Mouse (Mus musculus) hindbrain, embryonic 13.5 days (tissue): Measurements from ENCODE around the gene Amy1. TPM values are rescaled to one million over a fixed set of nuclear protein-coding genes. Genes with fewer than 3 reads are reported as not detected.
"Not testable (repeated sequence)": the region's sequence is repeated elsewhere in the genome, so short reads cannot be mapped to it uniquely, and the experiment has no call there.

Source experiments
- ATAC-seq: fragments of 200-750 bp; cut with Nextera tagmentation; 2 replicates; pipeline ENCODE4 v1.8.0; 2017; ENCODE audit warnings: moderate TSS enrichment; ENCODE audit not compliant: low FRiP score
- H3K27ac ChIP-seq: fragments of 300-500 bp; sonication (generic); 2 replicates; pipeline ENCODE4 v1.5.1; 2015; ENCODE audit warnings: inconsistent platforms, mild to moderate bottlenecking, moderate library complexity
- H3K27me3 ChIP-seq: fragments of 300-500 bp; sonication (generic); 2 replicates; pipeline ENCODE4 v1.6.1; 2015; ENCODE audit warnings: mild to moderate bottlenecking, inconsistent platforms
- H3K36me3 ChIP-seq: fragments of 300-500 bp; sonication (generic); 2 replicates; pipeline ENCODE4 v1.6.1; 2015; ENCODE audit warnings: mild to moderate bottlenecking, inconsistent platforms
- H3K4me1 ChIP-seq: fragments of 300-500 bp; sonication (generic); replicated peaks from 2 replicates; pipeline ENCODE4 v1.6.1; 2015; ENCODE audit warnings: inconsistent platforms
- H3K4me2 ChIP-seq: fragments of 300-500 bp; sonication (generic); 2 replicates; pipeline ENCODE4 v1.6.1; 2015; ENCODE audit warnings: inconsistent platforms, mild to moderate bottlenecking, moderate library complexity
- H3K4me3 ChIP-seq: fragments of 300-500 bp; sonication (generic); 2 replicates; pipeline ENCODE4 v1.5.1; 2015; ENCODE audit warnings: mild to moderate bottlenecking, inconsistent platforms
- H3K9ac ChIP-seq: fragments of 300-500 bp; sonication (generic); 2 replicates; pipeline ENCODE4 v1.6.1; 2015; ENCODE audit warnings: mild to moderate bottlenecking, inconsistent platforms
- H3K9me3 ChIP-seq: fragments of 300-500 bp; sonication (generic); 2 replicates; pipeline ENCODE4 v1.6.1; 2016; ENCODE audit warnings: inconsistent platforms
- WGBS: fragments of 180-500 bp; shearing (Covaris S2); methylation state at CpG from one replicate; pipeline ENCODE4 v1.1.7; 2015; 5-methylcytosine and 5-hydroxymethylcytosine counted together
- polyA plus RNA-seq: library from polyadenylated mRNA; unstranded; fragments of >200 nt; fragmentation: Nextera tagmentation; extraction: Ambion mirVana; gene quantifications from 2 replicates; pipeline ENCODE4 v1.2.1, GENCODE M21; 2015

Gene Amy1
- polyA plus RNA-seq, 1 experiment from 2014 or later = 12.6 TPM

DNA sequence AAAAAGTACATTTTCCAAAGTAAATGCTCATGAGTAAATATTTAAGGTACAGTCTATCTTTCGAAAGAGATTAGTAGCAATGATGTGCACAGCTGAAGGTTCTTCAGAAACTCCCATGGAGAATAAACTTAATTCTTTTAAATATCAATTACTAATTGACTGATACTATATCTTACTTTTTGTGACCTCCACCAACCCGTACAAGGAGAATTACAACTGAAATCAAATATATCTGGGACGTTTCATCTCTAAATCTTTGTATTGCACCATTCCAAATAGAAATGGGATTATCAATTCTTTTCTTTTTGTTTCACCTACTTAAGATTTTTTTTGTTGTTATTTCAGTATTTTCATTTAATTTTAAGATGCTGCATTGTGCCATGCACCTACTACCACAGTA is 74.2 kb downstream of the Amy1 start, which contains the start of gene Amy2a1:
TSS of gene Amy2a1 (minus strand) at position 101 of the 400 bp plus-strand sequence.
- not testable (repeated sequence) for ATAC-seq, H3K36me3 ChIP-seq, H3K9ac ChIP-seq, H3K27me3 ChIP-seq, H3K4me3 ChIP-seq, H3K9me3 ChIP-seq, H3K27ac ChIP-seq, H3K4me1 ChIP-seq, H3K4me2 ChIP-seq
- WGBS = 93% methylated on average over 3 of the region's 3 CpGs

Other genes with a start within 250 kb of the Amy1 start
- 4.2 TPM in 1 of 2 replicates, not detected in the other for gene Amy2a1, start 74.3 kb downstream of the Amy1 start, polyA plus RNA-seq
- gene Rnpc3, start 23.4 kb upstream of the Amy1 start, polyA plus RNA-seq = 55.6 and 59.6 TPM in 2 replicates